Mouse (Mus musculus) small intestine, adult 10 weeks (tissue): Measurements from ENCODE around the gene Nfya. TPM values are rescaled to one million over a fixed set of nuclear protein-coding genes. Genes with fewer than 3 reads are reported as not detected.

Experiments
- polyA plus RNA-seq: library from polyadenylated mRNA; stranded (reverse); fragments of 350-450 nt; fragmentation: Illumina TruSeq; extraction: RNeasy Lipid Tissue Mini Kit (QIAGEN cat#74804); gene quantifications from one replicate; pipeline ENCODE4 v1.2.3, GENCODE M21; 2014; ENCODE audit warnings: low replicate concordance

Nfya gene
- polyA plus RNA-seq = 17.0 TPM

DNA sequence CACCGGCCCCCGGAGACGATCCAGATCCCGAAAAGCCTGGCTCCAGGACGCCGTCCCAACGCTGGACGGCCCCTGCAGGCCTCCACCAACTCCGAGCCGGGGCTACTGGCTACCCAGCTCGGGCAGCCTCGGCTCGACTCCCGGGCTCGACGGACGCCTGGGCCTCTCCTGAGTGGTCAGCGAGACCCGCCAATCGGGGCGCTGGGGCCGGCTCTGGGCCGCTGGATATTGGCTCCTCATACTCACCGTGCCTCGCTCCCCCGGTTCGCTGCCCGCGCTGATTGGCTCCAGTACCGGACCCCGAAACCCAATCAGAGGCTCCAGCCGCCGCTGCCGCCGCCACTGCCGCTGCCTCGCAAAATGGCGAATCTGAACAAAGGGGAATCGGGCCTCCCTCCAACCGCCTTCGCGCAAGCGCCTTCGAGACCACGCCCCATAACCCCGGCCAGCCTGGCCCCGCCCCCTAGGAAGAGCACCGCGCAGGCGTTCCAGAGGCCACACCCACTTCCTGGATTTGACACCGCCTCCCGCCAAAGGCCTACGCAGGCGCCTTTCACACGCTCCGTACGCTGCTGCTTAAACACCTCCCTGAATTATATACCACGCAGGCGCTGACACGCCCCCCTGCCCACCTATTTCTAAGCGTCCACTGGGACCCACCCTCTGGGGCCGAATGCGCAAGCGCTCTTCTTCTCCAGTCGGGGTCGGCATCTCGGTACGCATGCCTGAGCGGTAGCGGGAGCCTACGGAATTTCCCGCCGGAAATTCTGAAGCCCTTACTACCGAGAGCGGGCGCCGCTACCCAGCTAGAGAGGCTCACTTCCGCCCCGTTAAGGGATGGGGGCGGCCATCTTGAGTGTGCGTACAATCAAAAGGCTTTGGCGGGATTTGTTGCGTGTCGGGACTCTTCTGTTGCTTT, at the start of gene Nfya, which contains the start of gene Oard1:
Nfya (minus strand) TSS at position 527 of the 919 bp plus-strand sequence.
Oard1 (plus strand) TSS at position 635 of the 919 bp plus-strand sequence.

GRCm38 (mm10) chr17:48454688-48455087, 45.0 kb upstream of the Nfya start, which contains the start of gene Unc5cl:
Gene Unc5cl, plus strand, starts transcription at chr17:48454901.

GRCm38 (mm10) chr17:48451353-48451675, 41.6 kb upstream of the Nfya start, which contains the start of gene Tspo2:
Gene Tspo2, minus strand, starts transcription at chr17:48451522.

DNA sequence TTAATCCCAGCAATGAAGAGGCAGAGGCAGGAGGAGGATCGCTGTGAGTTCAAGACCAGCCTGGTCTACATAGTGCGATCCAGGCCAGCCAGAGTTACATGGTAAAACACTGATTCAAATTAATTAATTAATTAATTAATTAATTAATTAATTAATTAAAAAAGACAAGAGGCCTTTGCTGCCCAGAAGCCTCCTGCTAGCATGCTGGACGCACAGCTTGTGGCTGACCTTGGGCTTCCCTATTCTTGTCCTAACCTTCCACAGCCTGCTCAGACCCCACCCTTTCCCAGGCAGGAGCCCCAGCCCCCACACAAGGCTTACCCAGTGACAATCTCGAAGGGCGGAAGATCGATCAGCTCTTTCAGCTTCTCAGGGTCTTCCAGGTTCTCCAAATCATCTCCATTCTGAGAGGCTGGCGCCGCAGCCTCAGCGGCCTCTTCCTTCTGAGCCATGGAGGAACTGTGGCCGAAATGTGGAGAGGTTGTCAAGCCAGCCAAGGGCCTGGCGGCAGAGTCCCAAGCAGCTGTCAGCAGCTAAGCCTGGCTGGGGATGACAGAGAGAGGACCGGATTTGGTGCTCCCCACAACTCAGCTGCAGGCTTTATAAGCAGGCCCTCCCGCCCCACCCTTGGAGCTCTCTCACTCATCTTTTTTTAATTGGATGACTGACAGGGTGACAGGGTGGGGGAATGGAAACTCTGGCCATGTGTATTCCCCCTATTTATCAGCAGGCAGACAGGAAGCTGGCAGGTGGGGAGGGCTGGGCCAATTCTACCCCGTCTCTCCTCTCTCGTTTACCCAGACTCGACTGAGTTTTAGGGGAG, 22.7 kb upstream of the Nfya start, which contains the start of gene Apobec2:
Apobec2 (minus strand) TSS at position 773 of the 823 bp plus-strand sequence.

DNA sequence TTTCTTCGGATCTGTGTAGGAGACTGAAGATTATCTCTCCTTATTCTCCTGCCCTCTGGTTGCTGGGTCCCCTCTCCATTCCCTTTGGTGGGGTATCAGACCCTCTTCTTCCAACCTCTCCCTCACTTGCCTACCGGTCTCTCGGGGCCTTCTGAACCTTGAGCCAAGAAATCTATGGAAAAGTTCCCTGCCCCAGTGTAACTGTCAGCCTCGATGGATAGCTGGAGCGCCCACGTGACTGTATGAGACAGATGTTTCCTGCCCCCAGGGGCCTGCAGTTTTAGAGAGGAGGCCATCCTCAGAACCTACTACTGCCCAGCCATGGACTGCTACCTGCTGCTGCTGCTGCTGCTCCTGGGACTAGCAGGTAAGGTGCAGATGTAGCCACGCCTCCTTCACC, 50.1 kb downstream of the Nfya start, which contains the start of gene Treml1:
Treml1 (plus strand) TSS at position 301 of the 400 bp plus-strand sequence.

GRCm38 (mm10) chr17:48346231-48346630, 63.5 kb downstream of the Nfya start, which contains the start of gene Trem2:
Gene Trem2, plus strand, starts transcription at chr17:48346401.

Other genes starting within 250 kb of the Nfya start
- gene A530064D06Rik, start 242.6 kb downstream of the Nfya start, polyA plus RNA-seq = 1.9 TPM
- 0.67 TPM for gene Trem1, start 177.1 kb downstream of the Nfya start, polyA plus RNA-seq
- gene Trem3, start 162.1 kb downstream of the Nfya start, polyA plus RNA-seq = not detected
- gene Treml4, start 145.6 kb downstream of the Nfya start, polyA plus RNA-seq = 1.5 TPM
- 0.37 TPM for gene Treml2, start 110.4 kb downstream of the Nfya start, polyA plus RNA-seq
- gene B430306N03Rik, start 93.8 kb downstream of the Nfya start, polyA plus RNA-seq = 0.15 TPM
- gene Trem2, start 63.5 kb downstream of the Nfya start, polyA plus RNA-seq = not detected
- not detected for gene Treml1, start 50.0 kb downstream of the Nfya start, polyA plus RNA-seq
- gene Oard1, start 108 bp upstream of the Nfya start, polyA plus RNA-seq = 65.4 TPM
- 0.59 TPM for gene Apobec2, start 23.0 kb upstream of the Nfya start, polyA plus RNA-seq
- 0.11 TPM for gene Tspo2, start 41.6 kb upstream of the Nfya start, polyA plus RNA-seq
- 30.1 TPM for gene Unc5cl, start 45.0 kb upstream of the Nfya start, polyA plus RNA-seq